Mouse (Mus musculus): ENCODE measurements around the gene Trmt44.

DNA sequence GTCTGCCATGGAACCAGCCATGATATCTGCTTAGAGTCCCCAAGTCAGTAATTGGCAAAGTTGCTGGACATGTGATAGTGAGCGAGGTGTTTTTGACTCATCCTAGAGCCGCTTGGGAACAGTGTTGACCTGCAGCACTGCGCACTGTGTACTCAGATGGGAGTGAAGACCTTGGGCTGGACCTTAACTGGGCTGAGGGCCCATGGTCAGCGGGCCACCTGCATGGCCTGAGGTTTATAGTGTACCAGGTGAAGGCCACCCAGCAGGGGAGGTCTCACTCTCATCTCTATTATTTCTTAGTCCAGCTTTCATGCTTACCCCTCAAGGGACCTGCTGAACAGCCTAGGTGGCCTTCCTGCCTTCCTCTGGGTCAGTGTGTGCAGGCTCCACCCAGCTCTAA, 19.9 kb upstream of the Trmt44 start:
- TF ChIP-seq POLR2A (IDR thresholded peaks at IDR 0.05; ENCODE audit: borderline replicate concordance, insufficient read depth, low read length): no peak
- TF ChIP-seq CTCF (IDR thresholded peaks at IDR 0.05; ENCODE audit: borderline replicate concordance, insufficient read depth, low read depth, low read length): no peak

Data from cerebellum, adult 2 months (tissue).